Mouse (Mus musculus): ENCODE data around the gene Fam124a. TPM values are rescaled to one million over a fixed set of nuclear protein-coding genes. Genes with fewer than 3 reads are reported as not detected.

Gene Fam124a
- polyA plus RNA-seq (2015; fragmentation: Illumina TruSeq; extraction: RNeasy Lipid Tissue Mini Kit (QIAGEN cat#74804); ENCODE audit: insufficient read depth, low replicate concordance) = 2.3 TPM

GRCm38 (mm10) chr14:62555309-62555829 lies at the start of gene Fam124a:
TSS of gene Fam124a (plus strand) at chr14:62555737.

DNA sequence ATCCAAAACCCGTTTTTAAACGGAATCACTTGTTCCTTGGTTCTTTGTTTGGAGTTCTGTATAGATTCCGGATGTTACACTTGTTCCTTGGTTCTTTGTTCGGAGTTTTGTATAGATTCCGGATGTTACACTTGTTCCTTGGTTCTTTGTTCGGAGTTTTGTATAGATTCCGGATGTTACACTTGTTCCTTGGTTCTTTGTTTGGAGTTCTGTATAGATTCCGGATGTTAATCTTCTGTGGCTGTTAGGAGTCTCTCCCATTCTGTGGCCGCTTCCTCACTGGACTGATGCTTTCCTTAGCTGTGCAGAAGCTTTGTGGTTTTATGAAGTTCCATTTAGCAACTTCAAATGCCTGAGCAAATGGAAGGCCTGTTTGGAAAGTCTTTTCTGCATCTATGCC lies 11.3 kb downstream of the Fam124a start, which contains the start of gene Gm4131:
Gene Gm4131 (minus strand): TSS at position 101 of the 400 bp plus-strand sequence.

Other genes with a start within 250 kb of the Fam124a start
- not detected for gene Gucy1b2, start 99.4 kb upstream of the Fam124a start, polyA plus RNA-seq (2015; fragmentation: Illumina TruSeq; extraction: RNeasy Lipid Tissue Mini Kit (QIAGEN cat#74804); ENCODE audit: insufficient read depth, low replicate concordance)
- not detected for gene Gm4131, start 11.2 kb downstream of the Fam124a start, polyA plus RNA-seq (2015; fragmentation: Illumina TruSeq; extraction: RNeasy Lipid Tissue Mini Kit (QIAGEN cat#74804); ENCODE audit: insufficient read depth, low replicate concordance)
- gene Serpine3, start 107.9 kb downstream of the Fam124a start, polyA plus RNA-seq (2015; fragmentation: Illumina TruSeq; extraction: RNeasy Lipid Tissue Mini Kit (QIAGEN cat#74804); ENCODE audit: insufficient read depth, low replicate concordance) = not detected
- gene Ints6, start 205.4 kb downstream of the Fam124a start, polyA plus RNA-seq (2015; fragmentation: Illumina TruSeq; extraction: RNeasy Lipid Tissue Mini Kit (QIAGEN cat#74804); ENCODE audit: insufficient read depth, low replicate concordance) = 50.2 TPM